Mouse (Mus musculus) CH12.LX (cell line): ENCODE data around the gene Ninl. TPM values are rescaled to one million over a fixed set of nuclear protein-coding genes. Genes with fewer than 3 reads are reported as not detected.
A peak's percentile ranks its signal among the peaks of the same experiment; 100 is the strongest.

ENCODE experiments used
- DNase-seq: peaks from one replicate; pipeline ENCODE4 v3.0.0-alpha.2; 2013; ENCODE audit errors: extremely low read depth
- H3K27ac ChIP-seq: 2 replicates; pipeline ENCODE4 v1.5.1; 2012; ENCODE audit warnings: low read depth, mild to moderate bottlenecking, control low read depth, moderate library complexity; ENCODE audit not compliant: insufficient read depth
- H3K27me3 ChIP-seq: replicated peaks from 2 replicates; pipeline ENCODE3; 2012; ENCODE audit warnings: inconsistent platforms
- H3K36me3 ChIP-seq, 2 experiments: replicated peaks in 1 of 2; 2 replicates each; pipeline versions ENCODE3 to v1.6.1; 2012; ENCODE audit warnings: inconsistent platforms in 1 of 2, low read length in 1 of 2, mild to moderate bottlenecking in 1 of 2, mixed read lengths in 1 of 2, moderate library complexity in 1 of 2; ENCODE audit not compliant: control insufficient read depth in 1 of 2, insufficient read depth in 1 of 2
- H3K4me1 ChIP-seq, 2 experiments: 2 replicates each; pipeline ENCODE4 v1.6.1; 2012; ENCODE audit warnings: inconsistent platforms in 1 of 2, moderate library complexity in 1 of 2; ENCODE audit not compliant: insufficient read depth in 2 of 2, control insufficient read depth in 1 of 2
- H3K4me2 ChIP-seq: 2 replicates; pipeline ENCODE4 v1.6.1; 2012; ENCODE audit warnings: low read depth, mild to moderate bottlenecking, control low read depth; ENCODE audit not compliant: poor library complexity, insufficient read depth, severe bottlenecking
- H3K4me3 ChIP-seq, 3 experiments: fragments of 150-350 bp in 1 of 3; sonication (generic) in 1 of 3; replicated peaks in 1 of 3; 2 replicates each; pipeline versions ENCODE3 to v1.5.1; 2011 to 2012; ENCODE audit warnings: low read depth in 2 of 3, low read length in 2 of 3, mild to moderate bottlenecking in 2 of 3, moderate library complexity in 2 of 3, control low read depth in 1 of 3, improper control_type of control experiment in 1 of 3, inconsistent platforms in 1 of 3, mixed read lengths in 1 of 3; ENCODE audit not compliant: poor library complexity in 1 of 3
- H3K79me2 ChIP-seq: replicated peaks from 2 replicates; pipeline ENCODE4 v1.6.1; 2012; ENCODE audit warnings: mild to moderate bottlenecking, moderate library complexity; ENCODE audit not compliant: control insufficient read depth, poor library complexity, insufficient read depth, severe bottlenecking; ENCODE audit errors: extremely low read depth
- H3K9ac ChIP-seq: 2 replicates; pipeline ENCODE4 v1.6.1; 2012; ENCODE audit warnings: low read depth, mild to moderate bottlenecking, control low read depth, moderate library complexity; ENCODE audit not compliant: insufficient read depth
- H3K9me3 ChIP-seq: replicated peaks from 2 replicates; pipeline ENCODE3; 2012; ENCODE audit warnings: low read length, inconsistent platforms, mixed read lengths
- BHLHE40 ChIP-seq: IDR thresholded peaks from 2 replicates; pipeline ENCODE4 v1.6.1; 2011; ENCODE audit warnings: mild to moderate bottlenecking, low read depth, low read length, improper control_type of control experiment
- E2F4 ChIP-seq: IDR thresholded peaks from 2 replicates; pipeline ENCODE4 v1.6.1; 2011; ENCODE audit warnings: low read depth, low read length, improper control_type of control experiment; ENCODE audit not compliant: insufficient replicate concordance
- ELF1 ChIP-seq: IDR thresholded peaks from 2 replicates; pipeline ENCODE4 v1.6.1; 2014; ENCODE audit warnings: low read depth, mild to moderate bottlenecking, inconsistent platforms, low read length, improper control_type of control experiment
- EP300 ChIP-seq: IDR thresholded peaks from 2 replicates; pipeline ENCODE4 v1.6.1; 2011; ENCODE audit warnings: low read length, improper control_type of control experiment
- HCFC1 ChIP-seq: IDR thresholded peaks from 2 replicates; pipeline ENCODE4 v1.6.1; 2012; ENCODE audit warnings: low read depth, mild to moderate bottlenecking, inconsistent platforms, low read length, improper control_type of control experiment
- IRF4 ChIP-seq: IDR thresholded peaks from 2 replicates; pipeline ENCODE4 v1.6.1; 2014; ENCODE audit warnings: low read depth, mild to moderate bottlenecking, inconsistent platforms, low read length, improper control_type of control experiment
- JUN ChIP-seq: IDR thresholded peaks from 2 replicates; pipeline ENCODE4 v1.6.1; 2011; ENCODE audit warnings: low read depth, mild to moderate bottlenecking, low read length, improper control_type of control experiment, moderate library complexity; ENCODE audit not compliant: insufficient read depth
- JUND ChIP-seq: conservative IDR thresholded peaks from 2 replicates; pipeline ENCODE4 v1.6.1; 2011; ENCODE audit warnings: low read depth, low read length, improper control_type of control experiment
- KAT2A ChIP-seq: IDR thresholded peaks from 2 replicates; pipeline ENCODE4 v1.6.1; 2012; ENCODE audit warnings: low read length, improper control_type of control experiment, inconsistent platforms; ENCODE audit not compliant: insufficient replicate concordance
- MEF2A ChIP-seq: IDR thresholded peaks from 2 replicates; pipeline ENCODE4 v1.6.1; 2014; ENCODE audit warnings: low read depth, mild to moderate bottlenecking, inconsistent platforms, low read length, improper control_type of control experiment, borderline replicate concordance
- MXI1 ChIP-seq: IDR thresholded peaks from 2 replicates; pipeline ENCODE4 v1.6.1; 2011; ENCODE audit warnings: mild to moderate bottlenecking, low read depth, low read length, improper control_type of control experiment
- PAX5 ChIP-seq: IDR thresholded peaks from 2 replicates; pipeline ENCODE4 v1.6.1; 2012; ENCODE audit warnings: low read length, inconsistent platforms, mixed read lengths
- POLR2AphosphoS2 ChIP-seq: IDR thresholded peaks from 2 replicates; pipeline ENCODE4 v1.6.1; 2011; ENCODE audit warnings: low read depth, low read length, improper control_type of control experiment
- RCOR1 ChIP-seq: conservative IDR thresholded peaks from 2 replicates; pipeline ENCODE4 v1.6.1; 2012; ENCODE audit warnings: low read depth, mild to moderate bottlenecking, inconsistent platforms, low read length, improper control_type of control experiment
- SMC3 ChIP-seq: IDR thresholded peaks from 2 replicates; pipeline ENCODE4 v1.6.1; 2011; ENCODE audit warnings: low read depth, low read length, improper control_type of control experiment
- TCF12 ChIP-seq: IDR thresholded peaks from 2 replicates; pipeline ENCODE4 v1.6.1; 2014; ENCODE audit warnings: low read depth, mild to moderate bottlenecking, inconsistent platforms, low read length, improper control_type of control experiment
- UBTF ChIP-seq: IDR thresholded peaks from 2 replicates; pipeline ENCODE4 v1.6.1; 2012; ENCODE audit warnings: low read depth, mild to moderate bottlenecking, inconsistent platforms, low read length, improper control_type of control experiment, moderate library complexity
- USF1 ChIP-seq: IDR thresholded peaks from 2 replicates; pipeline ENCODE4 v1.6.1; 2014; ENCODE audit warnings: low read depth, mild to moderate bottlenecking, inconsistent platforms, low read length, improper control_type of control experiment
- USF2 ChIP-seq: conservative IDR thresholded peaks from 2 replicates; pipeline ENCODE4 v1.6.1; 2011; ENCODE audit warnings: low read depth, low read length, improper control_type of control experiment
- ZC3H11A ChIP-seq: IDR thresholded peaks from 2 replicates; pipeline ENCODE4 v1.6.1; 2012; ENCODE audit warnings: low read depth, mild to moderate bottlenecking, inconsistent platforms, low read length, improper control_type of control experiment
- ZMIZ1 ChIP-seq: IDR thresholded peaks from 2 replicates; pipeline ENCODE4 v1.6.1; 2012; ENCODE audit warnings: low read depth, mild to moderate bottlenecking, inconsistent platforms, low read length, improper control_type of control experiment
- dilution Hi-C: fragments of 300-500 bp; cut with MboI; formaldehyde crosslinking; loops from 2 replicates; pipeline ENCODE4 v1.14.3; 2020; ENCODE audit warnings: low sequenced_read_pairs; ENCODE audit not compliant: extremely low pct_unique_long_range_greater_than_20kb, extremely low pct_ligation_motif_present
- in situ Hi-C: fragments of 300-500 bp; cut with MboI; formaldehyde crosslinking; loops from 3 replicates; pipeline ENCODE4 v1.14.3; 2019; ENCODE audit warnings: low sequenced_read_pairs, low pct_ligation_motif_present, low pct_unique_long_range_greater_than_20kb, mixed read lengths
- polyA plus RNA-seq: library from polyadenylated mRNA; unstranded; fragments of >175 nt; gene quantifications from 2 replicates; pipeline ENCODE4 v1.2.1, GENCODE M21; 2012; ENCODE audit warnings: low read depth; ENCODE audit not compliant: insufficient read length
- total RNA-seq, 2 experiments: library from RNA; depleted of rRNA; stranded (reverse); fragments of 300-350 nt in 1 of 2; fragments of >200 nt in 1 of 2; gene quantifications; 2 replicates each; pipeline ENCODE4 v1.2.3; 2012 to 2014

Ninl gene
- total and polyA plus RNA-seq, 3 experiments: 1.8 to 6.6 (median 3.5) TPM

GRCm38 (mm10) chr2:150985359-150985758 is 53.8 kb downstream of the Ninl start:
- Histone ChIP-seq H3K9me3 (no peaks in the 10 kb centered on the region), H3K36me3 (no peaks in the 10 kb centered on the region), H3K27ac (no peak overlapping the region), H3K27me3 (no peaks in the 10 kb centered on the region), H3K79me2 (no peaks in the 10 kb centered on the region; the same call in 1 of the 2 replicates), H3K9ac (no peak overlapping the region), H3K4me2 (peak overlapping the region; percentile 29; the same call in 1 of the 2 replicates), H3K4me1 (no peaks in the 10 kb centered on the region), H3K4me3 (no peak overlapping the region)
- peak; percentile 88 for TF ChIP-seq IRF4
- TF ChIP-seq EP300: peak; percentile 85
- TF ChIP-seq MEF2A: peak; percentile 36; the same call in 1 of the 2 replicates
- TF ChIP-seq JUND: peak; percentile 93
- TF ChIP-seq JUN: peak; percentile 87
- TF ChIP-seq USF2: no peak
- dilution Hi-C loops: no loop called here
- no peak for DNase-seq
- in situ Hi-C loops: no loop called here

GRCm38 (mm10) chr2:150982051-150982450 is 57.1 kb downstream of the Ninl start:
- Histone ChIP-seq H3K9ac (no peak overlapping the region), H3K4me1 (no peaks in the 10 kb centered on the region)
- no peak for DNase-seq

GRCm38 (mm10) chr2:150981524-150981923 is 57.7 kb downstream of the Ninl start:
- Histone ChIP-seq H3K27me3 (no peaks in the 10 kb centered on the region), H3K27ac (no peak overlapping the region), H3K79me2 (no peaks in the 10 kb centered on the region; the same call in 1 of the 2 replicates), H3K4me2 (no peak overlapping the region), H3K9me3 (no peaks in the 10 kb centered on the region), H3K36me3 (no peaks in the 10 kb centered on the region), H3K9ac (no peak overlapping the region), H3K4me1 (no peaks in the 10 kb centered on the region), H3K4me3 (no peak overlapping the region)
- in situ Hi-C loops: no loop called here
- TF ChIP-seq RCOR1 (no peak), TCF12 (no peak)
- dilution Hi-C loops: no loop called here
- no peak for DNase-seq

More at GRCm38 (mm10) chr2:150982051-150982450, 57.1 kb downstream of the Ninl start:
- no peaks in the 10 kb centered on the region for H3K27me3 ChIP-seq
- no peak overlapping the region for H3K4me2 ChIP-seq
- in situ Hi-C loops: no loop called here
- no peaks in the 10 kb centered on the region for H3K36me3 ChIP-seq
- no peak overlapping the region for H3K27ac ChIP-seq
- H3K9me3 ChIP-seq: no peaks in the 10 kb centered on the region
- TF ChIP-seq POLR2AphosphoS2 (no peak), JUN (no peak), IRF4 (no peak), KAT2A (no peak), E2F4 (no peak), UBTF (no peak), EP300 (no peak), PAX5 (no peak), ZMIZ1 (no peak), ELF1 (no peak), SMC3 (no peak), BHLHE40 (no peak), USF1 (no peak), USF2 (no peak), HCFC1 (no peak), ZC3H11A (no peak), MXI1 (no peak)
- H3K4me3 ChIP-seq: no peak overlapping the region
- dilution Hi-C loops: no loop called here
- H3K79me2 ChIP-seq: no peaks in the 10 kb centered on the region; the same call in 1 of the 2 replicates
